Comparison of ENCODE assay signal across 9 mouse cellular contexts in the genomic region with DNA sequence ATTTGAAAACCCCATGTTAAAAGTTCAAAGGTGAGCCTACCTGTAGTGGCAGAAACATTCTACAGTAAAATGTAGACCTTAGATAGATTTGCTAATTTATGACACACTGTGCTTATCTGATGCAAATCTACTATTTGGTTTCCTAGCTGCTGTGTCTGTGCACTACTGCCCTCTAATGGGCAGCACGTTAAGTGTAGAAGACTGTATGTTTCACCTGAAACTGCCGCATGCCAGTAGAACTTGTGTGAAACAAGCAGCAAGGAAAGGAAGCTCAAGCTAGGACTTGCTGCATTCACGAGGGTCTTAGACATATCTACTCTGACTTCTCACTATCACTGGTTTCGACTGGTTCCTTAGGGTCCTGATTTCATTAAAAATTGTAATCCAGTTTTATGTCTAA.
DNase-seq lines count a peak whose midpoint lies in the region; ATAC-seq and TF ChIP-seq lines count a peak whose summit lies in the region.
"Had no signal": no experiment of that assay in that cellular context is flagged by ENCODE, and none has a peak within 500 bp of the region (broad histone marks: within the 10 kb centered on the region; RNA-seq: fewer than 3 reads in every experiment).

No protein-coding gene starts in this region.

- DNase-seq in testis, postnatal 10 days (ENCODE audit: low spot score) = peak; percentile 58
- no peak for DNase-seq in testis, postnatal 14 days (ENCODE audit: low spot score)
- peak; percentile 37 to 84 for DNase-seq in adrenal gland, adult (ENCODE audit: inconsistent age in 2 of 2, low spot score in 1 of 2)
- DNase-seq in embryo, embryonic 10 days (ENCODE audit: low spot score) = peak; percentile 74
- peak; percentile 81 for DNase-seq in hindbrain, postnatal 0 days (ENCODE audit: low spot score)
- peak; percentile 48 to 51 for DNase-seq in left cerebral cortex, postnatal 10 days (ENCODE audit: extremely low spot score in 1 of 2, low spot score in 2 of 2)
- peak; percentile 48 to 55 for DNase-seq in urinary bladder, postnatal 36 days (ENCODE audit: low spot score in 2 of 2)

- TF ChIP-seq CTCF in hindbrain, postnatal 0 days (IDR thresholded peaks at IDR 0.05; ENCODE audit: low read depth) = peak; percentile 88

- H3K9me3 ChIP-seq in hindbrain, postnatal 0 days (ENCODE audit: low read length) = no peaks in the 10 kb centered on the region
- H3K9me3 ChIP-seq: heart, embryonic 15.5 days had no signal

- no peaks in the 10 kb centered on the region for H3K4me1 ChIP-seq in hindbrain, postnatal 0 days (ENCODE audit: insufficient read depth, low read length)

- intact Hi-C loops in left cerebral cortex, postnatal 10 days (cut with DNase I) = loop anchor here (5.0 to 10.0 kb wide), 3 partner anchors 145 to 268 kb away; no protein-coding TSS in a partner anchor

- no peak overlapping the region for H3K27ac ChIP-seq in hindbrain, postnatal 0 days
- H3K27ac ChIP-seq: heart, embryonic 15.5 days had no signal

- H3K4me2 ChIP-seq in hindbrain, postnatal 0 days (ENCODE audit: low read depth, low read length) = no peak overlapping the region
- H3K4me2 ChIP-seq: heart, embryonic 15.5 days had no signal

- 26% methylated on average over 4 of the region's 4 CpGs for WGBS in hindbrain, postnatal 0 days

- no peak overlapping the region for H3K9ac ChIP-seq in hindbrain, postnatal 0 days (replicated peaks; ENCODE audit: low read length)
- H3K9ac ChIP-seq: heart, embryonic 15.5 days had no signal

- H3K36me3 ChIP-seq in hindbrain, postnatal 0 days (ENCODE audit: insufficient read depth, low read length) = peaks cover 8% of the 10 kb centered on the region

- ATAC-seq in hindbrain, postnatal 0 days = no peak
- peak; percentile 98 for ATAC-seq in neutrophil, adult 5-6 weeks (ENCODE audit: extremely low read depth, insufficient number of reproducible peaks, low FRiP score, poor library complexity, severe bottlenecking)

- no peak overlapping the region for H3K4me3 ChIP-seq in hindbrain, postnatal 0 days (ENCODE audit: low read length)
- H3K4me3 ChIP-seq: heart, embryonic 15.5 days had no signal

- H3K27me3 ChIP-seq in hindbrain, postnatal 0 days (ENCODE audit: insufficient read depth, low read length) = no peaks in the 10 kb centered on the region
- H3K27me3 ChIP-seq: heart, embryonic 15.5 days had no signal
